Mouse (Mus musculus) testis, adult 2 months (tissue): ENCODE data around the gene Atxn1.
A peak's percentile ranks its signal among the peaks of the same experiment; 100 is the strongest.

ENCODE experiments used
- CTCF ChIP-seq: fragments of 200-500 bp; IDR thresholded peaks from 2 replicates; pipeline ENCODE4 v1.5.1; 2012; ENCODE audit warnings: low read depth, mild to moderate bottlenecking, inconsistent platforms, low read length, moderate library complexity; ENCODE audit not compliant: control insufficient read depth, insufficient read depth, insufficient replicate concordance
- POLR2A ChIP-seq: fragments of 200-500 bp; IDR thresholded peaks from 2 replicates; pipeline ENCODE4 v1.6.1; 2012; ENCODE audit warnings: low read depth, mild to moderate bottlenecking, inconsistent platforms, low read length, moderate library complexity; ENCODE audit not compliant: control insufficient read depth

GRCm38 (mm10) chr13:45560543-45560942, 404.3 kb downstream of the Atxn1 start:
- TF ChIP-seq CTCF (0 out of 2 replicates have a peak, but pooled peaks have one; percentile 20), POLR2A (no peak)
